Mouse (Mus musculus): ENCODE results near the gene Son. TPM values are rescaled to one million over a fixed set of nuclear protein-coding genes. Genes with fewer than 3 reads are reported as not detected.
A peak's percentile ranks its signal among the peaks of the same experiment; 100 is the strongest.

Son gene
- total and polyA plus RNA-seq, 3 experiments: 93.6 to 182 (median 157) TPM

- no peak for DNase-seq (ENCODE audit: low read depth, low spot score)
- H3K9ac ChIP-seq (ENCODE audit: control insufficient read depth, low read depth, low read length, poor library complexity, severe bottlenecking): no peak overlapping the region
- no peak overlapping the region for H3K4me3 ChIP-seq (ENCODE audit: control insufficient read depth in 1 of 2, insufficient read depth in 1 of 2, low read depth in 2 of 2, low read length in 2 of 2)
- H3K79me2 ChIP-seq (ENCODE audit: control insufficient read depth, insufficient read depth, low read length, poor library complexity): peaks cover 44% of the 10 kb centered on the region
- H3K36me3 ChIP-seq (ENCODE audit: control insufficient read depth in 1 of 2, insufficient read depth in 2 of 2, low read length in 2 of 2): peaks cover 6 to 67% of the 10 kb centered on the region in 2 experiments
- no peaks in the 10 kb centered on the region for H3K27me3 ChIP-seq (ENCODE audit: control insufficient read depth in 1 of 2, insufficient read depth in 2 of 2, low read length in 2 of 2)
- TF ChIP-seq ZMIZ1 (IDR thresholded peaks at IDR 0.05; ENCODE audit: low read depth, low read length): 0 out of 2 replicates have a peak, but pooled peaks have one; percentile 37
- TF ChIP-seq ETS1 (IDR thresholded peaks at IDR 0.05; ENCODE audit: low read depth, low read length): no peak
- TF ChIP-seq POLR2AphosphoS2 (IDR thresholded peaks at IDR 0.05; ENCODE audit: low read length): peak; percentile 39; the same call in 1 of the 2 replicates
- TF ChIP-seq POLR2A (IDR thresholded peaks at IDR 0.05; ENCODE audit: control insufficient read depth in 1 of 2, insufficient read depth in 1 of 2, low read depth in 1 of 2, low read length in 2 of 2, poor library complexity in 1 of 2): 0 out of 4 replicates have a peak, but pooled peaks of 1 of the 2 experiments have one; percentile 10
- H3K27ac ChIP-seq (ENCODE audit: control insufficient read depth, low read depth, low read length): no peak overlapping the region
- H3K4me1 ChIP-seq (ENCODE audit: control insufficient read depth in 1 of 2, insufficient read depth in 2 of 2, low read length in 2 of 2): no peaks in the 10 kb centered on the region
- no peaks in the 10 kb centered on the region for H3K9me3 ChIP-seq (replicated peaks; ENCODE audit: insufficient read depth, low read length)
Observed at GRCm38 (mm10) chr16:91662336-91662735, 15.0 kb downstream of the Son start.

- H3K27me3 ChIP-seq (ENCODE audit: control insufficient read depth in 1 of 2, insufficient read depth in 2 of 2, low read length in 2 of 2): no peaks in the 10 kb centered on the region
Observed at GRCm38 (mm10) chr16:91663795-91664194, 16.5 kb downstream of the Son start.

GRCm38 (mm10) chr16:91674500-91674899 lies 27.2 kb downstream of the Son start:
- no peaks in the 10 kb centered on the region for H3K27me3 ChIP-seq (ENCODE audit: control insufficient read depth in 1 of 2, insufficient read depth in 2 of 2, low read length in 2 of 2)
- no peaks in the 10 kb centered on the region; the same call in 1 of the 2 replicates for H3K79me2 ChIP-seq (ENCODE audit: control insufficient read depth, insufficient read depth, low read length, poor library complexity)
- H3K9ac ChIP-seq (ENCODE audit: control insufficient read depth, low read depth, low read length, poor library complexity, severe bottlenecking): no peak overlapping the region
- no peaks in the 10 kb centered on the region for H3K4me1 ChIP-seq (ENCODE audit: control insufficient read depth in 1 of 2, insufficient read depth in 2 of 2, low read length in 2 of 2)
- H3K4me3 ChIP-seq (ENCODE audit: control insufficient read depth in 1 of 2, insufficient read depth in 1 of 2, low read depth in 2 of 2, low read length in 2 of 2): no peak overlapping the region
- H3K27ac ChIP-seq (ENCODE audit: control insufficient read depth, low read depth, low read length): no peak overlapping the region
- no peaks in the 10 kb centered on the region for H3K9me3 ChIP-seq (replicated peaks; ENCODE audit: insufficient read depth, low read length)
- peaks cover 5 to 62% of the 10 kb centered on the region in 2 experiments for H3K36me3 ChIP-seq (ENCODE audit: control insufficient read depth in 1 of 2, insufficient read depth in 2 of 2, low read length in 2 of 2)
- no peak for DNase-seq (ENCODE audit: low read depth, low spot score)
- no peak for TF ChIP-seq MYB (IDR thresholded peaks at IDR 0.05; ENCODE audit: low read depth, low read length)
- peak; percentile 64; the same call in 1 of the 2 replicates for TF ChIP-seq ZMIZ1 (IDR thresholded peaks at IDR 0.05; ENCODE audit: low read depth, low read length)
- no peak for TF ChIP-seq RCOR1 (IDR thresholded peaks at IDR 0.05; ENCODE audit: low read depth, low read length)
- no peak for TF ChIP-seq USF1 (IDR thresholded peaks at IDR 0.05; ENCODE audit: low read depth, low read length)
- TF ChIP-seq POLR2AphosphoS5 (IDR thresholded peaks at IDR 0.05; ENCODE audit: borderline replicate concordance, low read depth, low read length): no peak
- no peak for TF ChIP-seq MYC (IDR thresholded peaks at IDR 0.05; ENCODE audit: low read depth, low read length)
- no peak for TF ChIP-seq CHD1 (IDR thresholded peaks at IDR 0.05; ENCODE audit: low read depth, low read length)
- TF ChIP-seq RAD21 (IDR thresholded peaks at IDR 0.05; ENCODE audit: low read depth, low read length): no peak
- TF ChIP-seq MAX (IDR thresholded peaks at IDR 0.05; ENCODE audit: low read length): no peak
- no peak for TF ChIP-seq MAFK (IDR thresholded peaks at IDR 0.05; ENCODE audit: borderline replicate concordance, low read depth, low read length)
- TF ChIP-seq GABPA (IDR thresholded peaks at IDR 0.05; ENCODE audit: low read depth, low read length): no peak
- TF ChIP-seq USF2 (IDR thresholded peaks at IDR 0.05; ENCODE audit: borderline replicate concordance in 1 of 2, insufficient read depth in 1 of 2, low read depth in 1 of 2, low read length in 2 of 2): no peak
- no peak for TF ChIP-seq NELFE (IDR thresholded peaks at IDR 0.05; ENCODE audit: low read depth, low read length)
- no peak for TF ChIP-seq TBP (IDR thresholded peaks at IDR 0.05; ENCODE audit: low read depth, low read length)
- TF ChIP-seq UBTF (IDR thresholded peaks at IDR 0.05; ENCODE audit: borderline replicate concordance, insufficient read depth, low read depth, low read length): no peak
- no peak for TF ChIP-seq ETS1 (IDR thresholded peaks at IDR 0.05; ENCODE audit: low read depth, low read length)
- peak in 1 of 2 experiments; percentile 13; a peak in 1 of 4 replicates for TF ChIP-seq POLR2A (IDR thresholded peaks at IDR 0.05; ENCODE audit: control insufficient read depth in 1 of 2, insufficient read depth in 1 of 2, low read depth in 1 of 2, low read length in 2 of 2, poor library complexity in 1 of 2)
- TF ChIP-seq HCFC1 (IDR thresholded peaks at IDR 0.05; ENCODE audit: low read depth, low read length): no peak
- no peak for TF ChIP-seq CTCF (IDR thresholded peaks at IDR 0.05 in 2 of 3, conservative IDR thresholded peaks at IDR 0.05 in 1 of 3; ENCODE audit: control insufficient read depth in 1 of 3, insufficient read depth in 1 of 3, low read depth in 2 of 3, low read length in 3 of 3, poor library complexity in 1 of 3, severe bottlenecking in 1 of 3)
- TF ChIP-seq ZNF384 (IDR thresholded peaks at IDR 0.05; ENCODE audit: low read depth, low read length): no peak
- TF ChIP-seq POLR2AphosphoS2 (IDR thresholded peaks at IDR 0.05; ENCODE audit: low read length): peak; percentile 22; the same call in 1 of the 2 replicates
- TF ChIP-seq GATA1 (IDR thresholded peaks at IDR 0.05; ENCODE audit: low read depth, low read length): no peak
- TF ChIP-seq MXI1 (IDR thresholded peaks at IDR 0.05; ENCODE audit: low read depth, low read length): no peak
- TF ChIP-seq NRF1 (IDR thresholded peaks at IDR 0.05; ENCODE audit: insufficient read depth, low read depth, low read length, poor library complexity, severe bottlenecking): no peak

More at GRCm38 (mm10) chr16:91663795-91664194, 16.5 kb downstream of the Son start:
- Histone ChIP-seq H3K36me3 (ENCODE audit: control insufficient read depth in 1 of 2, insufficient read depth in 2 of 2, low read length in 2 of 2) (peaks cover 6 to 68% of the 10 kb centered on the region in 2 experiments), H3K9ac (ENCODE audit: control insufficient read depth, low read depth, low read length, poor library complexity, severe bottlenecking) (no peak overlapping the region), H3K27ac (ENCODE audit: control insufficient read depth, low read depth, low read length) (no peak overlapping the region), H3K9me3 (replicated peaks; ENCODE audit: insufficient read depth, low read length) (no peaks in the 10 kb centered on the region), H3K4me1 (ENCODE audit: control insufficient read depth in 1 of 2, insufficient read depth in 2 of 2, low read length in 2 of 2) (no peaks in the 10 kb centered on the region), H3K79me2 (ENCODE audit: control insufficient read depth, insufficient read depth, low read length, poor library complexity) (peaks cover 30% of the 10 kb centered on the region), H3K4me3 (ENCODE audit: control insufficient read depth in 1 of 2, insufficient read depth in 1 of 2, low read depth in 2 of 2, low read length in 2 of 2) (no peak overlapping the region)
- TF ChIP-seq ZKSCAN1 (IDR thresholded peaks at IDR 0.05; ENCODE audit: low read depth, low read length) (peak; percentile 90), ETS1 (IDR thresholded peaks at IDR 0.05; ENCODE audit: low read depth, low read length) (no peak)
- DNase-seq (ENCODE audit: low read depth, low spot score): no peak

Data from MEL (cell line).